Mouse (Mus musculus): ENCODE results near the gene Adk. TPM values are rescaled to one million over a fixed set of nuclear protein-coding genes. Genes with fewer than 3 reads are reported as not detected.

Gene Adk
- polyA plus RNA-seq, 1 experiment = 7.7 TPM

DNA sequence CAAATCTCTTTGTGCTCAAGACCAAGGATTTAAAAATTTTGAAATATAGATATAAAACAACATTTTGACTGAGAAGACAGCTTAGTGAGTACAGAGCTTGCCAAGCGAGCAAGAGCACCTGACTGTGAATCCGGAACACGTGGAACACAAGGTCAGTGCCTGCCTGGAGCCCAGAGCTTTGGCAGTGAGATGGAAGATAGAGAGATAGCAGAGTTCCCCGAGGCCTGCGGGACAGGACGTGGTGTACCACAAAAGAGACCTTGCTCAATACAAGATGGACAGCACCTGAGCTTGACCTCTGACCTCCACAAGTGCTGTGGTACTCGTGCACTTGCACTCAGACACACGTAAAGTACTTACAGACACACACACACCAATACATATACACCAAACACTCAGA lies 54.2 kb downstream of the Adk start:
- Histone ChIP-seq H3K27ac (ENCODE audit: insufficient read depth, low read length) (no peak overlapping the region), H3K27me3 (ENCODE audit: control insufficient read depth, insufficient read depth, low read length) (no peaks in the 10 kb centered on the region)
- WGBS = 70% methylated on average over 8 of the region's 8 CpGs

GRCm38 (mm10) chr14:21107551-21107950 lies 55.2 kb downstream of the Adk start:
- Histone ChIP-seq H3K4me3 (ENCODE audit: extremely low read depth, insufficient read depth, insufficient read length) (no peak overlapping the region), H3K4me1 (ENCODE audit: control insufficient read depth, insufficient read depth, insufficient read length) (no peaks in the 10 kb centered on the region), H3K27ac (ENCODE audit: insufficient read depth, low read length) (no peak overlapping the region), H3K36me3 (ENCODE audit: control insufficient read depth, insufficient read depth, low read length) (no peaks in the 10 kb centered on the region; the same call in 1 of the 2 replicates), H3K27me3 (ENCODE audit: control insufficient read depth, insufficient read depth, low read length) (no peaks in the 10 kb centered on the region)
- TF ChIP-seq CTCF (IDR thresholded peaks at IDR 0.05; ENCODE audit: extremely low read depth, insufficient read depth, insufficient read length, insufficient replicate concordance) = no peak
- no peak for TF ChIP-seq POLR2A (IDR thresholded peaks at IDR 0.05; ENCODE audit: low read depth, low read length)
- DNase-seq (ENCODE audit: low read depth in 1 of 2, low spot score in 2 of 2) = no peak
- WGBS = 92% methylated on average over 3 of the region's 3 CpGs

More for the DNA sequence above, 54.2 kb downstream of the Adk start:
- no peak for TF ChIP-seq CTCF (IDR thresholded peaks at IDR 0.05; ENCODE audit: extremely low read depth, insufficient read depth, insufficient read length, insufficient replicate concordance)
- TF ChIP-seq POLR2A (IDR thresholded peaks at IDR 0.05; ENCODE audit: low read depth, low read length) = no peak
- Histone ChIP-seq H3K36me3 (ENCODE audit: control insufficient read depth, insufficient read depth, low read length) (no peaks in the 10 kb centered on the region; the same call in 1 of the 2 replicates), H3K4me3 (ENCODE audit: extremely low read depth, insufficient read depth, insufficient read length) (no peak overlapping the region), H3K4me1 (ENCODE audit: control insufficient read depth, insufficient read depth, insufficient read length) (peaks cover under 1% of the 10 kb centered on the region; the same call in 1 of the 2 replicates)
- DNase-seq (ENCODE audit: low read depth in 1 of 2, low spot score in 2 of 2) = no peak

- no peak for DNase-seq (ENCODE audit: low read depth in 1 of 2, low spot score in 2 of 2)
- Histone ChIP-seq H3K4me3 (ENCODE audit: extremely low read depth, insufficient read depth, insufficient read length) (no peak overlapping the region), H3K27me3 (ENCODE audit: control insufficient read depth, insufficient read depth, low read length) (no peaks in the 10 kb centered on the region), H3K27ac (ENCODE audit: insufficient read depth, low read length) (no peak overlapping the region), H3K4me1 (ENCODE audit: control insufficient read depth, insufficient read depth, insufficient read length) (no peaks in the 10 kb centered on the region), H3K36me3 (ENCODE audit: control insufficient read depth, insufficient read depth, low read length) (no peaks in the 10 kb centered on the region; the same call in 1 of the 2 replicates)
- TF ChIP-seq POLR2A (IDR thresholded peaks at IDR 0.05; ENCODE audit: low read depth, low read length) (no peak), CTCF (IDR thresholded peaks at IDR 0.05; ENCODE audit: extremely low read depth, insufficient read depth, insufficient read length, insufficient replicate concordance) (no peak)
- WGBS = 89% methylated on average over 4 of the region's 4 CpGs
Measured at GRCm38 (mm10) chr14:21110492-21110891, 58.1 kb downstream of the Adk start.

GRCm38 (mm10) chr14:21111500-21111899 lies 59.1 kb downstream of the Adk start:
- no peaks in the 10 kb centered on the region for H3K4me1 ChIP-seq (ENCODE audit: control insufficient read depth, insufficient read depth, insufficient read length)
- H3K36me3 ChIP-seq (ENCODE audit: control insufficient read depth, insufficient read depth, low read length) = no peaks in the 10 kb centered on the region; the same call in 1 of the 2 replicates
- no peak overlapping the region for H3K4me3 ChIP-seq (ENCODE audit: extremely low read depth, insufficient read depth, insufficient read length)
- WGBS = 88% methylated on average over 1 of the region's 1 CpGs
- no peaks in the 10 kb centered on the region for H3K27me3 ChIP-seq (ENCODE audit: control insufficient read depth, insufficient read depth, low read length)
- DNase-seq (ENCODE audit: low read depth in 1 of 2, low spot score in 2 of 2) = no peak
- TF ChIP-seq CTCF (IDR thresholded peaks at IDR 0.05; ENCODE audit: extremely low read depth, insufficient read depth, insufficient read length, insufficient replicate concordance) (no peak), POLR2A (IDR thresholded peaks at IDR 0.05; ENCODE audit: low read depth, low read length) (no peak)
- H3K27ac ChIP-seq (ENCODE audit: insufficient read depth, low read length) = no peak overlapping the region

- H3K36me3 ChIP-seq (ENCODE audit: control insufficient read depth, insufficient read depth, low read length) = no peaks in the 10 kb centered on the region
- 87% methylated on average over 5 of the region's 5 CpGs for WGBS
- no peak overlapping the region for H3K27ac ChIP-seq (ENCODE audit: insufficient read depth, low read length)
- H3K4me1 ChIP-seq (ENCODE audit: control insufficient read depth, insufficient read depth, insufficient read length) = no peaks in the 10 kb centered on the region
- H3K27me3 ChIP-seq (ENCODE audit: control insufficient read depth, insufficient read depth, low read length) = no peaks in the 10 kb centered on the region
- TF ChIP-seq POLR2A (IDR thresholded peaks at IDR 0.05; ENCODE audit: low read depth, low read length) = no peak
- no peak for TF ChIP-seq CTCF (IDR thresholded peaks at IDR 0.05; ENCODE audit: extremely low read depth, insufficient read depth, insufficient read length, insufficient replicate concordance)
- H3K4me3 ChIP-seq (ENCODE audit: extremely low read depth, insufficient read depth, insufficient read length) = no peak overlapping the region
- DNase-seq (ENCODE audit: low read depth in 1 of 2, low spot score in 2 of 2) = no peak
Measured at GRCm38 (mm10) chr14:21112174-21112573, 59.8 kb downstream of the Adk start.

- no peaks in the 10 kb centered on the region for H3K27me3 ChIP-seq (ENCODE audit: control insufficient read depth, insufficient read depth, low read length)
- H3K4me1 ChIP-seq (ENCODE audit: control insufficient read depth, insufficient read depth, insufficient read length) = no peaks in the 10 kb centered on the region
- H3K4me3 ChIP-seq (ENCODE audit: extremely low read depth, insufficient read depth, insufficient read length) = no peak overlapping the region
- WGBS = 77% methylated on average over 6 of the region's 6 CpGs
- no peak overlapping the region for H3K27ac ChIP-seq (ENCODE audit: insufficient read depth, low read length)
- H3K36me3 ChIP-seq (ENCODE audit: control insufficient read depth, insufficient read depth, low read length) = no peaks in the 10 kb centered on the region
- TF ChIP-seq POLR2A (IDR thresholded peaks at IDR 0.05; ENCODE audit: low read depth, low read length) (no peak), CTCF (IDR thresholded peaks at IDR 0.05; ENCODE audit: extremely low read depth, insufficient read depth, insufficient read length, insufficient replicate concordance) (no peak)
- DNase-seq (ENCODE audit: low read depth in 1 of 2, low spot score in 2 of 2) = no peak
Measured at GRCm38 (mm10) chr14:21112742-21113141, 60.4 kb downstream of the Adk start.

DNA sequence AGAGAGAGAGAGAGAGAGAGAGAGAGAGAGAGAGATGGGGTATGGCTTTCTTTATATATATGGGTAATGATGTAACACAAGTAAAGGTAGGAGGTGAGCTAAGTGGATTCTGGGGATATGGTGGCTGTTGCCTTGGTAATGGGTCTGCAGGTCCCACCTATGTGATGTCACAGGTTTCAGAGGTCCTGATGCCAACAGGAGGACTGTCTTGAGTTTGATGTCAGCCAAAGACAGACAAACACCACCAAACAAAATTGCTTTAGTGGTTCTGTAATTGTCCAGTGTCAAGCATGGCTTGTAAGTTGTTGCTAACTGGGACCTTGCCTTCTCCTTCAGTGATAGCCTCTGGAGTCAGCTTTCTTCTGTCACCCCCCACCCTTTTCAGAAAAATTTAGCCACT lies 62.0 kb downstream of the Adk start:
- H3K27ac ChIP-seq (ENCODE audit: insufficient read depth, low read length) = no peak overlapping the region
- DNase-seq (ENCODE audit: low read depth in 1 of 2, low spot score in 2 of 2) = no peak

More for the DNA sequence above, 62.0 kb downstream of the Adk start:
- TF ChIP-seq CTCF (IDR thresholded peaks at IDR 0.05; ENCODE audit: extremely low read depth, insufficient read depth, insufficient read length, insufficient replicate concordance) = no peak
- no peak for TF ChIP-seq POLR2A (IDR thresholded peaks at IDR 0.05; ENCODE audit: low read depth, low read length)
- Histone ChIP-seq H3K4me3 (ENCODE audit: extremely low read depth, insufficient read depth, insufficient read length) (no peak overlapping the region), H3K36me3 (ENCODE audit: control insufficient read depth, insufficient read depth, low read length) (no peaks in the 10 kb centered on the region), H3K4me1 (ENCODE audit: control insufficient read depth, insufficient read depth, insufficient read length) (no peaks in the 10 kb centered on the region), H3K27me3 (ENCODE audit: control insufficient read depth, insufficient read depth, low read length) (no peaks in the 10 kb centered on the region)

Measured in spleen, adult 2 months (tissue).